Mouse (Mus musculus) thymus, adult 2 months (tissue): ENCODE data around the gene Ccp110.

Source experiments
- CTCF ChIP-seq: fragments of 200-500 bp; IDR thresholded peaks from 2 replicates; pipeline ENCODE4 v1.5.1; 2012; ENCODE audit warnings: mild to moderate bottlenecking, control low read depth, low read length, moderate library complexity, borderline replicate concordance; ENCODE audit not compliant: control insufficient read depth, poor library complexity, insufficient read depth; ENCODE audit errors: extremely low read depth
- POLR2A ChIP-seq: fragments of 200-500 bp; IDR thresholded peaks from 2 replicates; pipeline ENCODE4 v1.6.1; 2012; ENCODE audit warnings: mild to moderate bottlenecking, low read length, control low read depth, moderate library complexity; ENCODE audit not compliant: control insufficient read depth, poor library complexity, insufficient read depth; ENCODE audit errors: extremely low read depth

- TF ChIP-seq CTCF (no peak), POLR2A (no peak)
These were observed 56.9 kb downstream of the Ccp110 start for GRCm38 (mm10) chr7:118769208-118769607.
